Mouse (Mus musculus): ENCODE data around the gene Dab2ip.

DNA sequence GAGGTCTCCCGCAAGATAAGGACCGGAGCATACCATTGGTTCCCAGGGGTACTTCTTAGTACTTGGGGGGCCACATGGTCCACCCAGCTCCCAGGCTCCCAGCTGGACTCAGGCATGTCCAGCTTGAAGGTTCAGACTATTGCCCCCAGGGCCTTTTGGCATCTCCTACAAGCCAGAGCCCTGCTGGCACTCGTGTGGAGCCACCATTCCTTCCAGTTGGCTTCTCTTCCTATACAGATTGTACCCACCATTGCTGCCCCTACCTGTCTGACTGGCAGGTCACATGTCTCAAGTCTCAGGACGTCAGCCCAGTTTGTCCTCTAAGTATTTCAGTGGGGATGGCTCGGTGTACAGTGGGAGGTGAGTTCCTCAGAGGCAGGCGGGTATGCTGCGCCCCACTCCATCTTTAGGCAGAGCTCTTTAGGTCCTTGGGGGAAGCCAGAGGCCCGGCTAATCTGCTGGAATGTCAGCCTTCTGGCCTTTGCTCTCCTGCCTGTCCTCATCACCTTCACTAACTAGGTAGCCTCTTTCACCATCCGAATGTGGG, 68.2 kb downstream of the Dab2ip start:
- TF ChIP-seq CTCF (IDR thresholded peaks at IDR 0.05; ENCODE audit: low read depth) (no peak), EP300 (optimal IDR thresholded peaks at IDR 0.05) (no peak)
